Mouse (Mus musculus) hindbrain, embryonic 10.5 days (tissue): ENCODE measurements around the gene Nfx1. TPM values are rescaled to one million over a fixed set of nuclear protein-coding genes. Genes with fewer than 3 reads are reported as not detected.

Experiments used
- DNase-seq: peaks from one replicate; pipeline ENCODE4 v3.0.0-alpha.2; 2017; ENCODE audit warnings: low spot score
- H3K27ac ChIP-seq: fragments of 300-500 bp; sonication (generic); 2 replicates; pipeline ENCODE4 v1.5.1; 2016; ENCODE audit warnings: mild to moderate bottlenecking, moderate library complexity
- H3K27me3 ChIP-seq: fragments of 300-500 bp; sonication (generic); 2 replicates; pipeline ENCODE4 v1.6.1; 2016; ENCODE audit warnings: mild to moderate bottlenecking; ENCODE audit not compliant: poor library complexity, insufficient read depth, severe bottlenecking
- H3K36me3 ChIP-seq: fragments of 300-500 bp; sonication (generic); 2 replicates; pipeline ENCODE4 v1.6.1; 2016; ENCODE audit warnings: mild to moderate bottlenecking, moderate library complexity
- H3K4me1 ChIP-seq: fragments of 300-500 bp; sonication (generic); replicated peaks from 2 replicates; pipeline ENCODE4 v1.6.1; 2016; ENCODE audit warnings: mild to moderate bottlenecking
- H3K4me3 ChIP-seq: fragments of 300-500 bp; sonication (generic); 2 replicates; pipeline ENCODE4 v1.5.1; 2016; ENCODE audit warnings: mild to moderate bottlenecking, moderate library complexity
- H3K9me3 ChIP-seq: fragments of 300-500 bp; sonication (generic); 2 replicates; pipeline ENCODE4 v1.6.1; 2016; ENCODE audit warnings: mild to moderate bottlenecking, moderate library complexity
- WGBS: fragments of 180-500 bp; shearing (Covaris S2); methylation state at CpG from one replicate; pipeline ENCODE4 v1.1.7; 2016; 5-methylcytosine and 5-hydroxymethylcytosine counted together
- polyA plus RNA-seq: library from polyadenylated mRNA; unstranded; fragments of >200 nt; fragmentation: Nextera tagmentation; extraction: Ambion mirVana; gene quantifications from 2 replicates; pipeline ENCODE4 v1.2.1, GENCODE M21; 2016

The Nfx1 gene
- polyA plus RNA-seq, 1 experiment from 2014 or later, result 86.1 TPM

DNA sequence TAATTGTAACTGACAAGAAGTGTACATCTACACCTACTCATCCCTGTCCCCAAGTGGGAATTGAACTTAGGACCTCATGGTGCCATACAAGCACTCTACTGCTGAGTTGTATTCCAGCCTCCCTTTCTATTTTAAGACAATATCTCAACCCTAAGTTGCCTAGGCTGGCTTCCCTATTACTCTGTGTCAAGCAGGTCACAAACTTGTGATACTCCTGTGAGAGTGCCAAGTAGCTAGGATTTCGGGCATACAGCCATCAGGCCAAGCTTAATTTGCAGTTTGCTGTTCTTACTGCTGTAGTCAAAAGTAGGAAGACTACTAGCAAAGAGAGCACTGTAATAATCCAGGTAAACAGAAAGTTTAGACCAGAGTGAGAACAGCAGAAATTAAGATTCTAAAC lies 13.0 kb downstream of the Nfx1 start:
- peaks cover 100% of the 10 kb centered on the region for H3K36me3 ChIP-seq
- no peaks in the 10 kb centered on the region for H3K9me3 ChIP-seq
- 91% methylated on average over 1 of the region's 1 CpGs for WGBS
- no peaks in the 10 kb centered on the region for H3K4me1 ChIP-seq
- no peak overlapping the region for H3K4me3 ChIP-seq
- H3K27me3 ChIP-seq, result no peaks in the 10 kb centered on the region
- no peak overlapping the region for H3K27ac ChIP-seq
- DNase-seq, result no peak

DNA sequence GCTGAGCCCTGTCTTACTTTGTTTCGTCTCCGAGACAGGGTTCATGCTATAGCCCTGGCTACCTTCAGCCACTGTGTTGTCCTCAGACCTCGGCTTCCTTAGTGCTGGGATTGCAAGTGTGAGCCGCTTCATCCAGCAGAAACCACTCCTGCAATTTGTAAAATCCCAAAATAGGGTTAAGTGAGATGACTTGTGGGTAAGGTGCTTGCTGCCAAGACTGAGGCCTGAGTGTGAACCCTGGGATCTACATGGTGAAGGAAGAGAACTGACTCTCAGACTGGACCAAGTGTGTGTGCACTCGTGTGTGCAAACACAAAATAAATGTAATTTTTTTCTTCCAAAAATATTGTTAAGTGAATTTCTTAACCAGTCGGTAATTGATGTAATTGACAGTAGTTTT lies 18.9 kb downstream of the Nfx1 start:
- H3K9me3 ChIP-seq, result no peaks in the 10 kb centered on the region
- H3K27ac ChIP-seq, result no peak overlapping the region
- no peak overlapping the region for H3K4me3 ChIP-seq
- 82% methylated on average over 6 of the region's 6 CpGs for WGBS
- DNase-seq, result no peak
- no peaks in the 10 kb centered on the region for H3K27me3 ChIP-seq
- H3K36me3 ChIP-seq, result peaks cover 100% of the 10 kb centered on the region
- H3K4me1 ChIP-seq, result no peaks in the 10 kb centered on the region

DNA sequence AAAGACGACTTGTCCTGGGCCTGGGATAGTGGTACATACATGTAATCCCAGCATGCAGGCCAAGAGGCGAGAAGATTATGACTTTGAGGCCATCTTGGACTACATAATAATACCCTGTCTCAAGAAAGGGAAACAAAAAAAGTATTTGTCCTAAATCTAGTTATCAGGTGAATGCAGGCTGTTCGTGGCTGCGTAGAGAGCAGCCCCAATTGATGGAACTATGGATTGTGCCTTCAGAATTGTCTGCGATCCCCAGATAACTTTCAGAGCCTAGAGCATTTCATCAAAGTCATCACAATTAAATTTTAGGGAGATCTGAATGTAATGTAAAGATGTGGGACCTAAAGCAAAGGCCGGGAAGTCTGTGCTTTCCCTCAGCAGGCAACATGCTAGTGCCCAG lies 25.6 kb downstream of the Nfx1 start:
- H3K4me1 ChIP-seq, result no peaks in the 10 kb centered on the region
- no peaks in the 10 kb centered on the region for H3K27me3 ChIP-seq
- no peak for DNase-seq
- 97% methylated on average over 6 of the region's 6 CpGs for WGBS
- no peaks in the 10 kb centered on the region for H3K9me3 ChIP-seq
- H3K27ac ChIP-seq, result no peak overlapping the region
- H3K36me3 ChIP-seq, result peaks cover 100% of the 10 kb centered on the region
- H3K4me3 ChIP-seq, result no peak overlapping the region

DNA sequence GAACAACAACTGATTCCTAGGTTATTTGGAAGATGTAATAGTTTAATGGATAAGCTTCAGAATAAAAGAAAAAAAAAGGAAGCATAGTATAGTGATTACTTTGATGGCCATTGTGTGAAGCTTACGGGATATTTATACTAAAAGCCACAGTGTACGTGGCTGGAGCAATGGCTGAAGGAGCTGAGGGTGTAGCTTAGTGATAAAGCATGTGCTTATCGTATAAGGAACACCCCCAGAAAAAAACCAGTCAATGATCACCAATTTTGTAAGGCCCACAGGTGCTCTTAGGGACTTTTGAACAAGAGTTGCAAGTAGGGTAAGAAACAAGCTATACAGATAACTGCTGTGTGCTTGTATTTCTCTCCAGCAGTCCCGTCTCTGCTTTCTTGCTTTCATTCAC lies 27.2 kb downstream of the Nfx1 start:
- Histone ChIP-seq H3K4me3 (no peak overlapping the region), H3K4me1 (no peaks in the 10 kb centered on the region), H3K27ac (no peak overlapping the region), H3K9me3 (no peaks in the 10 kb centered on the region), H3K36me3 (peaks cover 100% of the 10 kb centered on the region), H3K27me3 (no peaks in the 10 kb centered on the region)
- no peak for DNase-seq
- 93% methylated on average over 4 of the region's 4 CpGs for WGBS

DNA sequence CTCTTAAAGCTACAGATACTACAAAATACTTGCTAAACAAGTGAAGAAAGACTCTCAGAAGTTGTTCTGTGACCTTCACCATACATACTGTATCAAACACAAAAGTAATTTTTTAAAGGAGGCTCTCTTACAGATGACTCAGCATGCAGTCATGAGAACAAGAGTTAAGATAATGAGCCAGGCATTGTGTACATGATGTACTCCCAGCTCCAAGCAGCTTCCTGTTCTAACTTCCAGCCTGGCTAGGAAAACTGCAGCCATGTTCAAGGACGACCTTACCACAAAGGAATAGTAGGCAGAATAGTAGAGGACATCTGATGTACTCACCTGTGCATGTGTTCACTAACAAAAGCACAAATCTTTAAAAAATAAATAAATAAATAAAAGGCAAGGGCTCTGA lies 29.6 kb downstream of the Nfx1 start:
- WGBS, result 85% methylated on average over 1 of the region's 1 CpGs

DNA sequence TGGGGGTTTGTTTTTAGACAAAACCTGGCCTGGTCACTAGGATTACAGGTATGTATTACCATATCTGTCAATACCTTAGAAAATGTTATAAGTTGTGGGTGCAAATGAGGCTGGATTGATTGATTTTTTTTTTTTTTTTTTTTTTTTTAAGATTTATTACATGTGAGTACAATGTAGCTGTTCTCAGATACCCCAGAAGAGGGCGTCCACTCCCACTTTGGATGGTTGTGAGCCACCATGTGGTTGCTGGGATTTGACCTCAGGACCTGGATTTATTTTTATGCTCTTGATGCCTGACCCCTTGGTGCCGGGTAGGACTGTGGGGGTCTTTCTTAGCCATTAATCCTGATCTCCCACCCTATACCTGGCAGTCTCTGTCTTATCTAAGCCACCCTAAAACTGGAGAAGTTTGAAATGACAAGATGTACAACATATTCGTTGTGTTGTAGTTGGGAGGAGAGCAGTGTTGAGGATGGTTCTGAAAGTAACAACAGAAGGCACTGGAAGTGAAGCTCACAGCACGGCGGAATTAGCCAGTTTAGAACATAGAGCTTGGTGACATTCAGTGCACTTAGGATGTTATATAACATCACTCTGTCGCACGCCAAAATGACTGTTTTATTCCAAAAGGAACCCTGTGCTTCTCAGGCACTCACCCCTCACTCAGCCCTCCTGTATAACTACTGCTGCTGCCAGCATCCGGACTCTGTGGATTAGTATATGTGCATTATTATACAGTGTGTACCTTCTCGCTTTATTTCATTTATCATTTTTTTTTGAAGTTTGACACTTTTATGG lies 30.3 kb downstream of the Nfx1 start:
- WGBS, result 90% methylated on average over 9 of the region's 9 CpGs
- no peaks in the 10 kb centered on the region for H3K27me3 ChIP-seq
- H3K4me1 ChIP-seq, result no peaks in the 10 kb centered on the region
- no peak for DNase-seq
- H3K27ac ChIP-seq, result no peak overlapping the region
- no peak overlapping the region for H3K4me3 ChIP-seq
- no peaks in the 10 kb centered on the region for H3K9me3 ChIP-seq
- peaks cover 100% of the 10 kb centered on the region for H3K36me3 ChIP-seq

More for the DNA sequence above, 29.6 kb downstream of the Nfx1 start:
- Histone ChIP-seq H3K4me1 (no peaks in the 10 kb centered on the region), H3K27ac (no peak overlapping the region), H3K36me3 (peaks cover 100% of the 10 kb centered on the region), H3K27me3 (no peaks in the 10 kb centered on the region), H3K4me3 (no peak overlapping the region), H3K9me3 (no peaks in the 10 kb centered on the region)
- no peak for DNase-seq

DNA sequence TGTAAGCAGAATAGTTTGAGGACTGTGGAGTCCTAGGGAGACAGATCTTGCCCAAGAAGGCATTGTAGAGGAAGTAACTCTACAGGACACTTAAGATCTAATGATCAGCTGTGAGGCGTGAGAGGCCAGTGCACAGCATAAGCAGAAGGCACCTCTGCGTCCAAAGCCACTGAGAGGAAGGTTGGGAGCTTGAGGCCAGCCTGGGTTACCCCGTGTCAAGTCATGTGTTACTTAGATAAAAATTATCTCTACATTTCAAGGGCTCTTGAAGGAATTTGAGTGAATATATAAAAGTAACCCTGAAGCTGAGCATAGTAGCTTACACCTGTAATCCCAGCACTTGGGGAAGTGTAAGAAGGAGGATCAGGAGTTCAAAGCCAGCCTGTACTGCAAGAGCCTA lies 42.6 kb downstream of the Nfx1 start:
- 93% methylated on average over 3 of the region's 3 CpGs for WGBS
- no peaks in the 10 kb centered on the region for H3K27me3 ChIP-seq
- no peaks in the 10 kb centered on the region for H3K9me3 ChIP-seq
- no peak for DNase-seq
- peaks cover 97% of the 10 kb centered on the region for H3K36me3 ChIP-seq
- no peak overlapping the region for H3K4me3 ChIP-seq
- no peaks in the 10 kb centered on the region for H3K4me1 ChIP-seq
- H3K27ac ChIP-seq, result no peak overlapping the region

DNA sequence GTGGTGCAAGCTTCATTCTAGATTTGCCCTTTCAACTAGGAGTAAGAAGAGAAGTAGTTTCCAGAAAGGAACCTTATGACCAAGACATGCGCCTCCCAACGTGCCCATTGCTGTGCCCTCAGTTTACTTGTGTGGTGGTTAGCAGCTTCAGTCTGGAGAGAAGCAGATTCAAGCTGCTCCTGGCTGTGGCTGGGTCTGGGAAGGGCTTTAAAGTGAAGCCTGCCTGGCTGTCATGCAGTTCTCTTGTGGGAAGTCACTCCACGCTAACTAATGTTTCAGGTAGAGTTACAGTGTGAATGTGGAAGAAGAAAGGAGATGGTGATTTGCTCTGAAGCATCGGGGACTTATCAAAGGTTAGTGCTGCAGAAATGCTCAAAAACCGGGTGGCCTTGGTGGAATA lies 45.1 kb downstream of the Nfx1 start:
- no peaks in the 10 kb centered on the region for H3K9me3 ChIP-seq
- H3K27ac ChIP-seq, result no peak overlapping the region
- peaks cover 88% of the 10 kb centered on the region for H3K36me3 ChIP-seq
- H3K4me1 ChIP-seq, result no peaks in the 10 kb centered on the region
- no peak overlapping the region for H3K4me3 ChIP-seq
- H3K27me3 ChIP-seq, result no peaks in the 10 kb centered on the region
- whole genome bisulfite sequencing, result 94% methylated on average over 5 of the region's 5 CpGs
- DNase-seq, result no peak

DNA sequence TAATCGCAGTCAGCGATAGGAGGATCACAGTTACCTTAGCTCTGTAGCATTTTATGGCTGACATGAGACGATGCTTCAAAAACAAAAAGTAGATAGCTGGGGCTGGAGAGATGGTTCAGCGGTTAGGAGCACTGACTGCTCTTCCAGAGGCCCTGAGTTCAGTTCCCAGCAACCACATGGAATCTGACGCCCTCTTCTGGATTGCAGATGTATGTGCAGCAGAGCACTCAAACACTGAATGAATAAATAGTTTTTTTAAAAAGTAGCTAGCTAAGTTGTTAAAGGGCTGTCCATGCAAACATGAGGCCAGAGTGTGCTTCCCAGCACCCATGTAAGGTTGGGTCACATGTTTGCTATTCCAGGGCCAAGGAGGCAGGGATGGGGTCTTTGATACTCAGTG lies 50.4 kb downstream of the Nfx1 start:
- no peaks in the 10 kb centered on the region for H3K9me3 ChIP-seq
- no peaks in the 10 kb centered on the region for H3K27me3 ChIP-seq
- peaks cover 74% of the 10 kb centered on the region for H3K36me3 ChIP-seq
- no peak overlapping the region for H3K4me3 ChIP-seq
- no peak overlapping the region for H3K27ac ChIP-seq
- no peaks in the 10 kb centered on the region for H3K4me1 ChIP-seq
- 86% methylated on average over 5 of the region's 5 CpGs for WGBS
- no peak for DNase-seq

DNA sequence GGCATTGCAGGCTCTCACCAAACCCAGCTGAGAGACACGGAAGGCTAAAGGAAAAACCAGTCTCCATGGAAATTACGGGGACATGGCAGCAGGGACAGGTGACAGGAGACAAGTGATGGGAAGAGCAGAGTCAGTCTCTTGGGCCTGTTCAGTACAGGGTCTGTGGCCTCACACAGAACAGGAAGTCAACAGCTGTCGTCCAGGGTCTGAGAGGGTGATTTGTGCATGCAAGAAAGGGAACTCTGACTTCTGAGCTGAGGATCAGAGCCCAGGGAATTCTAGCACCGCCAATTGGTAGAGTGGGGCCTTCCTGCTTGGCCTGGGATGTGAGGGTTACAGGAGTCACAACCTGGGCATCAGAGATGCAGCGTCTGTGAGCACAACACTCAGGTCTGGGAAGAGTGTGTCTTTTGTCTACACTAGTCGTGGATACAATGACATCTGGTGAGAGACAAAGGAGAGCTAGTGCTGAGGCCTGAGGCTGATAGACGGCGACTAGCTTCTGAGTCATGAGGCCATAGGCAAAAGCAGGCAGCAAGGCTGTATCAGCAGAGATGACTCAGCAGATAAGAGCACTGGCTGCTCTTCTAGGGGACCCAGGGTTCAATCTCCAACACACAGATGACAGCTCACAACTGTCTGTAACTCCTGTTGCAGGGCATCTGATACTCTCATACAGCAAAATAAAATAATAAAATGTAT lies 55.5 kb downstream of the Nfx1 start:
- 58% methylated on average over 8 of the region's 8 CpGs for WGBS
- H3K4me3 ChIP-seq, result no peak overlapping the region
- H3K4me1 ChIP-seq, result peaks cover 3% of the 10 kb centered on the region
- peaks cover 57% of the 10 kb centered on the region for H3K36me3 ChIP-seq
- H3K27me3 ChIP-seq, result no peaks in the 10 kb centered on the region
- no peak for DNase-seq
- H3K27ac ChIP-seq, result peak overlapping the region; percentile 42
- no peaks in the 10 kb centered on the region for H3K9me3 ChIP-seq

DNA sequence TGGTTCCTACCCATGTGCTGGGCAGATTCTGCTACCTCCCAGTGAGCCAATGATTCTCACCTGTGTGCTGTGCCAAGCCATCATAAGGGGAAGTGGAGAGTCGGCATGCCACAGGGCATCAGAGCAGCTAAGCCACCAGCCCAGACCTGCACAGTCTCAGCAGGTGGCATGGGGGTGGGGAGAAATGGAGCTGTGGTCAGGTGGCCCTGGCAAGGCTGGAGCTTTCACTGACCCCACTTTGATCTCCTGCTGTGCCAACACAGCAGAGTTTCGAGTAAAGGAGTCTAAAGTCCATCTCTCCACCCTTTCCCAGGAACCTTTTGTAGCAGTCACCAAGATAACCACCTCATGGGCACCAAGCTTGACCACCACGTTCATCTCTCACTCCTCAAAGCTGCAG lies 57.2 kb downstream of the Nfx1 start:
- DNase-seq, result no peak
- peaks cover 13% of the 10 kb centered on the region for H3K4me1 ChIP-seq
- no peak overlapping the region for H3K27ac ChIP-seq
- peaks cover 44% of the 10 kb centered on the region for H3K36me3 ChIP-seq
- no peak overlapping the region for H3K4me3 ChIP-seq
- H3K9me3 ChIP-seq, result no peaks in the 10 kb centered on the region
- 89% methylated on average over 3 of the region's 3 CpGs for WGBS
- H3K27me3 ChIP-seq, result no peaks in the 10 kb centered on the region

DNA sequence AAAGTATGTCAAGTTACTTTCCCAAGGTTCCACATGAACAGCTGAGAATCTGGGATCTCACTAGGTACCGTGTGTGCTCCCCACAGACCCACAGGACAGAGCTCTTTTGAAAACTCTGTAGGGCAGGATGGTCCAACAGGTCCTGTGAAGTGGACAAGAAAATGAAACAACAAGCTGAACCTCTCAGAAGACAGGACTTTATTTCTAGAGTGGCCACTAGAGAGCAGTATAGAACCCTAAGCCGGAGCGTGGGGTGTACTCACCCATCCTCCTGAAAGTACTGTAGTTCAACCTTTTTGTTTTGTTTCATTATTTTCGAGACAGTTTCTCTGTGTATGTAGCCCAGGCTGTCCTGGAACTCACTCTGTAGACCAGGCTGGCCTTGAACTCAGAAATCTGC lies 57.6 kb downstream of the Nfx1 start:
- Histone ChIP-seq H3K4me1 (peaks cover 13% of the 10 kb centered on the region), H3K9me3 (no peaks in the 10 kb centered on the region), H3K27me3 (no peaks in the 10 kb centered on the region), H3K27ac (no peak overlapping the region), H3K4me3 (no peak overlapping the region), H3K36me3 (peaks cover 40% of the 10 kb centered on the region)
- no peak for DNase-seq
- WGBS, result 79% methylated on average over 4 of the region's 4 CpGs

DNA sequence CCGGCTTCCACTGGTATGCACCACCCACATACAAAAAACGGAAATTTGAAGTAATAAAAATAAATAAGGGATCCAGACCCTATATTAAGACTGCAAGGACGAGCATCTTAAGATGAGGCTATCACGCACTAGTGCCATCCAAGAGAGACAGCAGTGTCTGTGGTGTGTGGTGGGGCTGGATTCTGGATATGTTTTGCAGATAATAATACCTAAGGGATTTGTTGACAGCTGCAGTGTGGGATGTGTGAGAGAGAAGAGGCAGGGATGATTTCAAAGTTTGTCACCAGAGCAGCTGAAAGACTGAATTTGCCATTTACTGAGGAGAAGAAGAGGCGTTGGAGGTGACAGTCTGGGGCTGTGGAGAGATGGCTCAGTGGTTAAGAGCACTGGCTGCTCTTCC lies 58.7 kb downstream of the Nfx1 start:
- no peak overlapping the region for H3K4me3 ChIP-seq
- no peak for DNase-seq
- 89% methylated on average over 5 of the region's 5 CpGs for WGBS
- peaks cover 13% of the 10 kb centered on the region for H3K4me1 ChIP-seq
- H3K36me3 ChIP-seq, result peaks cover 29% of the 10 kb centered on the region
- H3K27me3 ChIP-seq, result no peaks in the 10 kb centered on the region
- H3K27ac ChIP-seq, result no peak overlapping the region
- no peaks in the 10 kb centered on the region for H3K9me3 ChIP-seq
